Mouse (Mus musculus): ENCODE results near the gene Mllt6.

The Mllt6 gene

GRCm38 (mm10) chr11:97714356-97714755 is 51.1 kb downstream of the Mllt6 start:
- TF ChIP-seq GATA4 (IDR thresholded peaks at IDR 0.05; ENCODE audit: insufficient replicate concordance, low read length): no peak

GRCm38 (mm10) chr11:97714784-97715760 is 51.9 kb downstream of the Mllt6 start:
- peak; percentile 28; the same call in 1 of the 2 replicates for TF ChIP-seq GATA4 (IDR thresholded peaks at IDR 0.05; ENCODE audit: insufficient replicate concordance, low read length)

- no peak for TF ChIP-seq GATA4 (IDR thresholded peaks at IDR 0.05; ENCODE audit: insufficient replicate concordance, low read length)
Observed at GRCm38 (mm10) chr11:97716021-97716420, 52.8 kb downstream of the Mllt6 start.

DNA sequence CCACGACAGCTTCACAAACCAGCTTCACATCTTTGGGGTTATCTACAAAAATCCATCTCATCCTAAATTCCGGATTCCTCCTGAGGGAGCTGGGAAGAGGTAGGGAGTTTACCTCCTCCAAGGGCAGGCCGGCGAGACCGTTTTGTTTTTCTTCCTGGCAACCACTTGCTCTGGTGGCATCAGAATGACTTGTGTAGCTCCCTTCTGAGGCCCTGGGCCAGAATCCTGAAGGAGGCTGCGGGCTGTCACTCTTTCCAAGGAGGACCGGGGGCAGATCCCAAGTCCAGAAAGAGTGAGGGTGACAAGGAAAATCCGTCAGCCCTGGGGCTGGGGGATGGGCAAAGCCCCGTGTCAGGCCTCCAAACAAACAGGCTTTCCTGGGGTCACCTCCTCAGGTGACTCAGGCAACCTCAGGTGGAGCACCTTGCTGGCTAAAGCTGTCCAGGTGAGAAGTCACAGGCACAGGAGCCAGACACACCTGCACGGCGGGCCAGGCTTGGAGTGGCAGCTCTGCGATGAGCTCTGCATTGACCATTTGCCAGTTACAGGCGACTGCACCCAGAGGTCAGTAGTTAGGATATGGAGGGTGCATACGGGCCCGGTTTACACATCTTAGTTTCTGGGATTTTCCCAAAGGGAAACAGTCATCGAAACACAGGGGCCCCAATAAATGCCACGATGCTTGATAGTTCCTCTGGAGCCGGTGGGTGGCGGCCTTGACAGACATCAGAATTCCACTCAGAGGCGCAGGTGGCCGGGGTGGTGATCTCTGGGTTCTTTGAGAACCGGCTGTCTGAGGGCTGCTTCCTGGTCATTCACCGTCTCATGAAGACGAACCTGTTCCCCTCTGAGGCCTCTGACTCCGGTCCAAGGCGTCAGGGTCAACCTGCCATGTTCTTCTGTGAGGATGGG is 54.4 kb downstream of the Mllt6 start:
- no peak for TF ChIP-seq GATA4 (IDR thresholded peaks at IDR 0.05; ENCODE audit: insufficient replicate concordance, low read length)

GRCm38 (mm10) chr11:97718281-97718860 is 55.2 kb downstream of the Mllt6 start:
- TF ChIP-seq GATA4 (IDR thresholded peaks at IDR 0.05; ENCODE audit: insufficient replicate concordance, low read length): no peak

DNA sequence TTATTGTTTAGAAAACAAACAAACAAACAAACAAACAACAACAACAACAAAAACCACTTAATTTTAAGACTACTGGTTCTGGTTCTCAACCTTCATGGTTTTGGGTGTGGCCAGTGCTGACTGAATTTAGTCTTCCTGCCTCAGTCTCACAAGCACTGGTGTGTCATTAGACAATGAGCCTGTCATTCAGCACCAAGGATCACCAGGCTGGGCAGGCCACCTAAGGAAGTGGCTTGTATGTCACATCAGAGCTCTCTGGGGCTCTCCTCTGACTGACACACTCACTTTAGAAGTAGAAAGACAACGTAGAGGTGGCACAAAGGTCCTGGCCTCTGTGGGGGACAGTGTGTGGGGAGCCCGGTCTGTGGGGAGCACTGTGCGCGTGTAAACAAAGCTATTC is 55.8 kb downstream of the Mllt6 start:
- TF ChIP-seq GATA4 (IDR thresholded peaks at IDR 0.05; ENCODE audit: insufficient replicate concordance, low read length): no peak

DNA sequence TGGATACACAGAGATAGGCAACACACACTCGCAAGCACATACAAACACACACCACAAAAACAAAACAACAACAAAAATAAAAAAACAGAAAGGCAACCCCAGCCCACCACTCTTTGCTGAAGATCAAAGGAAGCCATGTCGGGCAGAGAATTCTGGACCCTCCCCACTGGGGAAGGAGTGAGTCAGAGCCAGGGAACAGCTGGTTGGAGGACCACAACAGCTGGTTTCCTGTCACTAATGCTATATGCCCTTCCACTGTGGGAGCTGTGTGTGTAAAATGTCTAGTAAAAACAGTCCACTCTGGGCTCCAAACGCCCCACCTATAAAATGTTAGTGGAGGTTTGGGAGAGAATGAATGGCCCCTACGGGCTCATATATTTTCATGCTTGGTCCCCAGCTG is 58.1 kb downstream of the Mllt6 start:
- no peak for TF ChIP-seq GATA4 (IDR thresholded peaks at IDR 0.05; ENCODE audit: insufficient replicate concordance, low read length)

DNA sequence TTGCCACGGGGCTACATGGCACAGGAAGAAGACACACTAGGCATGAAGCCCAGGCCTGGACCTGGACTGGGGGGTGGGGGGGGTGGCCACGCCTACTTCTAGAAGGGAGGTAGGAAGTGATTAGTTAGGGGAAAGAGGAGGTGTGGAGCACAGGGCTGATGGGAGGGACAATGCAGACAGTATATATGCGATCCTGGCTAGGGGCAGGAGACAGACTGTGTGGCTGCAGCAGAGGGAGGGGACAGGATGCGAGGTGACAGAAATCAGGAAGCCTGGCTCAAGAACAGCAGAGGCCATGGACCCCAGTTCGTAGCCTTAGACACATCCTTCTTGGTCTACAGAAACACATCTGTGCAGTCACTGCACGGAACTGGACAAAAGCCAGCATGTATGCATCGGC is 60.5 kb downstream of the Mllt6 start:
- no peak for TF ChIP-seq GATA4 (IDR thresholded peaks at IDR 0.05; ENCODE audit: insufficient replicate concordance, low read length)

- no peak for TF ChIP-seq GATA4 (IDR thresholded peaks at IDR 0.05; ENCODE audit: insufficient replicate concordance, low read length)
Observed at GRCm38 (mm10) chr11:97728311-97728710, 65.1 kb downstream of the Mllt6 start.

GRCm38 (mm10) chr11:97728730-97729129 is 65.5 kb downstream of the Mllt6 start:
- no peak for TF ChIP-seq GATA4 (IDR thresholded peaks at IDR 0.05; ENCODE audit: insufficient replicate concordance, low read length)

- TF ChIP-seq GATA4 (IDR thresholded peaks at IDR 0.05; ENCODE audit: insufficient replicate concordance, low read length): no peak
Observed at GRCm38 (mm10) chr11:97733689-97734088, 70.5 kb downstream of the Mllt6 start.
